Mouse (Mus musculus) kidney, adult 8-10 months (tissue): ENCODE results near the gene Serpina11.
"Not testable (repeated sequence)": the region's sequence is repeated elsewhere in the genome, so short reads cannot be mapped to it uniquely, and the experiment has no call there.

Experiments
- DNase-seq, 2 experiments: peaks; one replicate each; pipeline ENCODE4 v3.0.0; 2022

Serpina11 gene

DNA sequence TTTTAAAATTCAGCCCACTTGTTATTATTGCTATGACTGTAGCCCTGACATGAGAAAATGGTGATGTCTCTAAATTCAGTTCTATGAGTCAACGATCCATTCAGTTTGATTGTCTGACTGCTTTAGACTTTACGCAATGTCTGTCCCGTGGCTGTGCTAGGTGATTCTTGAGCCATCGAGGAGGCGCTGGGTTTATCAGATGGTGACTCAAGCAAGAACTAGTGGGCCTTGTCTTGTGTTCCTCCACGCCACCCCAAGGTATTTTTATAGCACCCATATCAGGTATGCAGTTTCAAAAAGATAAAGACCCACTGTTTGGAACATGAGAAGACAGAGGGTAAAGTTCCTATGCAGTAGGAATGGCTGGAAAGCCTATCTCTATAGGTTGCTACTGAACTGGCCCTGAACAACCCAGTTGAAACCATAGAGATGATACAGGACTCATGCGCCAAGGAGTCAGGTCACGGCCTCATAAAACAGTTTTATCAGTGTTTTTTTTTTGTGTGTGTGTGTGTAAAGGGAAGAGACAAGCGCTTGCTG is 20.1 kb downstream of the Serpina11 start:
- no peak for DNase-seq

DNA sequence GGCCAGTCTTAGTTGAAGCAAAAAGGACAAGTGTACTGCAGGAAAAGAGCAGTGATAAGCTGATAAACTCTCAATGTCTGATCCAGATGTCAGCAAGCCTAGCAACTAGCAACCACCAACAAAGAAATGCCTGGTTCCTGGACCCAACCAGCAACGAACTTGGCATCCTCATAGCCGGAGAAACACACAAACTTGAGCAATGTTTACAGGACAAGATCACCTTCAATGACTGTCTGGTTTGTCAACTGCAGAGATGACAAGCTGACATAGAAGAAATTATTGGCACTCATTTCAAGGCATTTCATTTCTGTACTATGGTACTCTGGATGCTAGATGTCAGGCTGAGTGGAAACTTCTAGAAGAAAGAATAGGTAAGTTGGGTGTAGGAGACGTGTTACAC is 23.0 kb downstream of the Serpina11 start:
- no peak for DNase-seq

DNA sequence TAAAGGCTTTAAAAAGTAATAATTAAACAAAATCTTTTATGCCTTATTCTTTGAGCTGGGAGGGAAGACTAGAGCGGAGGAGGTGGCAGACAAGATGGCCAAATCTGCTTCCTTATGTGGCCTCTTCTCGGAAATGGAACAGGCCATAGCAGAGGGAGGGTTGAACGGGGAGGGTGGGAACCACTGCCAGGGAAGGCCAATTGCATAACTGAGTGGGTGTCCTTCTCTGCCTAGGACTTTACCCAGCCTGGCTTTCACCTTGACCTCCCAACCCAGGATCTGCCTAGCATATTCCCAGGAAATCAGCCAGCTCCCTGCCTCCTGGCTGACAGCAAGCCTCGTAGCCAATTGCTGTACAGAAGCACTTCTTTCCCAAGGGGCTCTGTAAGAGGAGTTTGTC is 26.5 kb downstream of the Serpina11 start:
- peak in 1 of 2 experiments; percentile 9 for DNase-seq

DNA sequence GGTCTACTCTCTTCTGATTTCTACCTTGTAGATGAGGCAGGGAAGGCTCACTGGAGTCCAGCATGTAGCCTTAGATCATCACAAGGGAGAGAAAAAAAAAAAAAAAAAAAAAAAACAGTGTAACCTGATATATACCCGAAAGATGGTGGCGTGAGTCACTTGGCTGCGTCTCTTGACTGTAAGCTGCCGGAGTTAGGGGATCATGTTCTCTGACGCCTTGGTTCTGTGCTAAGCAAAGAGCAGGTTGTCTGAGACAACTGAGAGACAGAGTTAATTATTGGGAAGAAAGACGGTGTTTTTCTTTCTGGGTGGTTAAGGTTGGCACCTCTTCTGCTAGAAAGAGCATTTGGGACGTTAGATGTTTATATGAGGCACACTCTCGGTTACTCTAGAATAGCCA is 26.9 kb downstream of the Serpina11 start:
- no peak for DNase-seq

DNA sequence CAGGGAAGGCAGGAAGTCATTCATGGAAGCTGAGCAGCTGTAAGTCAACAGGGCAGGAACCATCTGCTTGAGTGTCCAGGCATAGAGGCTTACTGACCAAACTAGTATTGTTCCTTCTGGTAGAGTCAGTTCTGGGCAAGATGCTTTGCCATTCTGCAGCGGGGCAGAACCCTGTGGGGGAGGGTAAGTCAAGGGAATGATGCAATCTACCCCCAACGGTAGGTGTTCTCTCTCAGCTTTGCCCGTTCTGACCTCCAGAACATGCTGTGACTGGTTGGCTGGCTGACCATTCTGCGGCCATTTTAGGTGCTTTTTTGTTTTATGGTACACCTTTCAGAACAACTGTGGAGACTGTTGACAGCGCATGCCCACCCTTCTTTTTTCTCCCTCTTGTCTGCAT is 27.4 kb downstream of the Serpina11 start:
- DNase-seq = no peak

DNA sequence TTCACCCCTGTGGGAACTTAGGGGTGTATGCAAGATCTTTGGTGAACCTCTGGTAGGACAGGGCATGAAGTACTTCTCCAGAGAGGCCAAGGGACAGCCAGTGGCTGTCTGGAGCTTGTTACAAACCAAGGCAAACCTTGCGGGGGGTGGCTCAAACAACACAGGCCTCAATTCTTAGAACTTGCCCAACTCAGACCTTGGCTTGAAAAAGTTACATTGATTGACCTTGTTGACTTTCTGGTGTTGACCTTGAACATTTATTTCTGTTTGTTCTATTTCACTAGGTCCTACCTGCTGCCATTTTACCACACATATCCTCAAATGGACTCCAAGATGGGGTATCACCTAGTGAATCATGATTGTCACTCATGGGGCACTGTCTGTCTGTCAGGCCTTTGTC is 28.0 kb downstream of the Serpina11 start:
- no peak for DNase-seq

DNA sequence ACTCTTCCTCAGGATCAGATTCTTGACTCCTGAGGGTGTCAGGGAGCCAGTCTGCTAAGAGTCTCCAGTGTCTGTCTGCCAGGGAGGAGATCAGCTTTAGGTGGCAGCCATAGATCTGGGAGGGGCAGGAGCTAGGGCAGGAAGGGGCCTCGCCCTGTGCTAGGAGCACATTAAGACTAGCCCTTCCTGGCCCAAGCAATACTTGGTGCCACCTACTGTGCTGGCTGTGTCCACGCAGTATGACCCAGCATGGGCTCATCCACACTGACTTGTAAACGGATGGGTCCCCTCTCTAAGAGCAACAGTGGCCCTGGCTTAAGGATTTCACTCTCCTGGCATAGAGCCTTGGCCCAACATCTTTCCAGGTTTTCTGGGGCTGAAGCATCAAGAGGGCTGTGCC is 31.0 kb downstream of the Serpina11 start, which contains the start of gene Serpina1e:
Gene Serpina1e, minus strand, starts transcription at position 178 of the 400 bp plus-strand sequence.
- DNase-seq = no peak

DNA sequence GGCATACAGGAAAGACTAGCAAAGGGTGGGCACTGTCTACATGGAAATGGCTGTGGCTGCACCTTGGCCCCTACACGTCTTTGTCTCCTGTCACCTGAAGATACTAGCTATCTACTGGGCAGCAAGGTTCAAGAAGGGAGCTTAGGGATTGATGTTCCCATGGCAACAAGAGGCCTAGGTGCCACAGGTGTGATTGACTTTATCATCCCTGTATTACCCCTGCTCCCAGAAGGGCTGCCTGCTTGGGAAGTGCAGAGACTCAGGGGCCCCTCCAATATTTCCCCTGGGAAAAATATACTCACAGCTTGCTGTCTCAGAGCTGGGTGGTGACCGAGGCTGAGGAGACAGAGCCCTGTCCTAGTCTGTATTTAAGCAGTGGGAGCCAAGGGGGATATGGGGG is 33.2 kb downstream of the Serpina11 start:
- not testable (repeated sequence) for DNase-seq

DNA sequence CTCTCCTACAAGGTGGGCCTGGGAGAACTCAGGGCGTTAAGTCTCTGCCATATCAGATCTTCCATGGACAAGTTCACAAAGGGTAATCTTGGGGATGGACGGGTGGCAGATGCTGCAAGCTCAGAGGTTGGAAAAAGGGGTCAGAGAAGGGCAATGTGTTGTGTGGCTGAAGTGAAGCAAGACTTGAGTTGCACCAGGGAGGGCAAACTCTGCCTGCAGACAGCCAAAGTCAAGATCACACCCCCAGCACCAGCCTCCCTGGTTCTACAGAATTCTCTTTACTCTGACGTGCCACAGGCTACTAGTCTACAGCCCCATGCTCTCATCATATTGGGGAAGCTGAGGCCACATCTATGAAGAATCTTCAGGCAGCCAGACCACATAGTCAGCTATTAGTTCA is 36.8 kb downstream of the Serpina11 start:
- DNase-seq = not testable (repeated sequence)

DNA sequence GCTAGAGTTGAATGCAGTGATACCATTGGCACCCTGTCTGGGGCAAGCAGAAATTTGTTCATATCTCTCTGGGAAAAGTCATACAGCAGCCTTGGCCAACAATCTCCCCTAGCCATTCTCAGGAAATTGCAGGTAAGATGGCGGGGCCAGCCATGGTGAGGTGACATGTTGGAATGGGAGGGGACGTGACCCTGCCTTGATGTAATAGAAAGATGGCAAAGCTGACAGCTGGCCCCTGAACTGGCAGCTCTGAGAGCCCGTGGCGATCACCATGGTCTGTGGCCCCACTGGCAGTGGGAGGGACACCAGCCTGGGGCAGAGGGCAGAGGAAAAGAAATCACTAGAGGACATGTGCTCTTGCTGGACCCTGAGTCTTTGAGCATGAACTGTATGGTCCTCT is 43.5 kb downstream of the Serpina11 start:
- DNase-seq = no peak
